Mouse (Mus musculus) ZHBTc4 (cell line): ENCODE results near the gene Terf2.
A peak's percentile ranks its signal among the peaks of the same experiment; 100 is the strongest.

Experiments used
- DNase-seq: peaks from one replicate; pipeline ENCODE4 v3.0.0-alpha.2; 2011; ENCODE audit warnings: low read depth, low spot score

The Terf2 gene

DNA sequence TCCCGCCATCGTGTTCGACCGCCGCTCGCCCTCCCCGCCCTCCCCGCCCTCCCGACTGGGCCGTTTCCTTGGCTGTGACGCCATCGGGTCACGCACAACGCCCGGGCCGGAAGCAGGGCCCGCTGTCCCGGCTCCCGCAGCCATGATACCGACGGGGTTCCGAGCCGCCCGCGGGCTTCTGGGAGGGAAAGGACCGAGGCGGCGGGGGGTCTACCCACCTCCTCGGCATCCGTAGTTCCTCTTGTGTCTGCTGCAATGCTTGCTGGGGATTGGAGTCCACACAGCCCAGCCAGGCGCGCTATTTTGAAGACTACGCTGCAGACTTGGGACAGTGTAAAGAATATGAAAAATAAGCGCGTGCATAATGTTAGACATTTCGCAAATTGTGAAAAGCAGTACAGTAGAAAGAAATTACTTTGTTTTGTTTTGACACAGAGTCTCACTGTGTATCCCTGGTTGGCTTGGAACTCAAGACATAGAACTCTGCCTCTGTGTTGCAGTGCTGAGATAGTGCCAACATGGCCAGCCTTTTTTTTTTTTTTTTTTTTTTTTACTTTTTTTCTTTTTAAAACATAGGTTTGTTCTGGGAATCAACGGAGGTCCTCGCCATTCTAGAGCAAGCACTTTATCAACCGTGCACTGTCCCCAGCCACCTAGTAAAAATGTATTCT lies at the start of gene Terf2:
Gene Terf2, minus strand, starts transcription at position 182 of the 671 bp plus-strand sequence.
- DNase-seq = peak; percentile 97

DNA sequence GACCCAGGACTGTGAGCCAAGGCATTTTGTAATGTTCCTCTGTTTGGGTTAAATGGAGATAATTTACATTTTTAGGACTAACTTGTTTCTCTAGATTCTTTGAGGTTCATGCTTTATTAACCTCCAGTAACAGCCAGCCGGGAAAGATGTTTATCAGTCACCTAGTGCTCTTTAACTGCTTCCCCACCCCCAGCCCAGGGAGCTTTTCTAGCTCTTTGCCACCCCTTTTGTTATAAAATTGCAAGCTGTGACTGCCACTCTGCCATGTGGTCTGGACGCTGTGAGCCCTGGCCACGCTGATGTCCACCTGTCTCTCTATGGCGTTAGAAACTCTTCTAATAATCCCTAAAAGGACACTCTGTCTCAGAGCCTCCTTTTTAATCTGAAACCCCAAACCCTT lies 47.2 kb upstream of the Terf2 start:
- DNase-seq = no peak

DNA sequence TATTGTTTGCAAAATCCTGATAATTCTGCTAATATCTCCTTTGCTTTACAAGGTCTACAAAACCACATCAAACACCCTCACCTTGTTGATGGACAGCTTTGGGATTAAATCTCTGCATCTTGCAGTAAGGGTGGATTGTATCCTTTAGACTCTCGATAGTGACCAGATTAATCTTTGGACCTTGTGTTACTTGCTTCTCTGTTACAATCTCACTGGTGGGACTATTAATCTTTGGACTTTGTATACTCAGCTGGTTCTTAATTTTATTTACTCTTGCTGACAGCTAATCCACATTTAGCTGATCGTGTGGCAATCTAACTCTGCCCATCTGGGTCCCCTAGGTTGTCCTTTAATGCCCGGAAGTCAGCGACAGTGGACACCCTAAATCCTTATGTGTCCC lies 46.2 kb upstream of the Terf2 start:
- no peak for DNase-seq

DNA sequence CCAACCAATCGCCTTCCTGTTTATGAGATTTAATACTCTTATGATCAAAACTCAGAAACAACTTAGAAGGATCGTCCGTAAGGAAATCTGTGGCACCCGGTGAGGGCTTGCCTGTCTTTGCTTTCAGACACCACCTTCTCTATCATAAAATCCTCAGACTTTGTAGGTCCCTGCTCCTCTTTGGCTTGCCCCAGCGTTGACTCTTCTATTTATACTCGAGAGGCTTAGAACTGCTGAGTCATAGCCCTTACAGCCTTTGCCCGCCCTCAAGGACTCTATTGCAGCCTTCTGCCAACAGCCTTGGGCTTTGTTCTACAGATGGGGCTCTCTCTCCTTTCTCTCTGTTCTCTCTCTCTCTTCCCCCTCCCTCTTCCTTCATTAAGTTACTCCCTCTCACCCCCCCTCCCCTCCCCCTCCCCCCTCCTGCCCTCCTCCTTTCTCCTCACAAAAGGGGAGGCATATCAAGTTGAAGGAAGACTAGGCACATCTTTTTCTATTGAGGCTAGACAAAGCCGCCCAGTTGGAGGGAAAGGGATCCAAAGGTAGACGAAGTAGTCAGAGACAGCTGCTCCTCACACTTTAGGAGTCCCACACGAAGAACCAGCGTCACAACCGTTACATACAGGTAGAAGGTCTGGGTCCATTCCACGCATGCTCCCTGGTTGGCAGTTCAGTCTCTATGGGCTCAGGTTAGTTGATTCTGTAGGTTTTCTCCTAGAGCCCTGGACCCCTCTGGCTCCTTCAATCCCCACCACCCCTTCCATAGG lies 43.5 kb upstream of the Terf2 start:
- peak; percentile 83 for DNase-seq

DNA sequence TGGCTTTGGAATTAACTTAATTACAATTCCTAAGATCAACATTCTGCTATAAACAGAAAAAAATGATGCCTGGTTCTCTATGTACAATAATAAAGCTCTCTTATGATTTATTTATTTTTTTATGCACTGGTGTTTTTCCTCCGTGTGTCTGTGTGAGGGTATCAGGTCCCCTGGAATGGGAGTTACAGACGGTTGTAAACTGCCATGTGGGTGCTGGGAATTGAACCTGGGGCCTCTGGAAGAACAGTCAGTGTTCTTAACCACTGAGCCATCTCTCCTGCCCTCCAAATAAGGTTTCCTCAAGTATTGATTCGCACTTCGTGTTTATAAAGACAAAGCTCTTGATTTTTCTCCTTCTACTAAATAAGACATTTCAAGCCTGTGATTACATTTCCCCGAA lies 42.0 kb upstream of the Terf2 start:
- no peak for DNase-seq

DNA sequence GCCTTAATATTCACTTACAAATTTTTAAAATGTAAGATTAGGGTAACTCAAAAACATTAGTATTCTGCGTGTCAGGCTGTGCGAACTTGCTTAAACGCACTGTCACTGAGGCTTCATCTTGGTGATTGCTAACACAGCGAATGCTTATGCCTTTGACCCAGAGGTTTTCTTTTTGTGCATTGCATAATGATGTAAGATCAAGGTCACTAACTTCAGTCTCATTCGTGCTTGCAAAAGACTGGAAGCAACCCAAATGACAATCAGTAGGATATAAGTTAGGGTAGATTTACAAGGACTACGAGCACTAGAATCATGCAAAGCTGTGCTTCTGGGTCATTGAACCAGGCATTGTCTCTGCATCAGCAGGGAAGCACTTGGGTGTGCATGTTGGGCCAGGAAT lies 41.2 kb upstream of the Terf2 start:
- no peak for DNase-seq

DNA sequence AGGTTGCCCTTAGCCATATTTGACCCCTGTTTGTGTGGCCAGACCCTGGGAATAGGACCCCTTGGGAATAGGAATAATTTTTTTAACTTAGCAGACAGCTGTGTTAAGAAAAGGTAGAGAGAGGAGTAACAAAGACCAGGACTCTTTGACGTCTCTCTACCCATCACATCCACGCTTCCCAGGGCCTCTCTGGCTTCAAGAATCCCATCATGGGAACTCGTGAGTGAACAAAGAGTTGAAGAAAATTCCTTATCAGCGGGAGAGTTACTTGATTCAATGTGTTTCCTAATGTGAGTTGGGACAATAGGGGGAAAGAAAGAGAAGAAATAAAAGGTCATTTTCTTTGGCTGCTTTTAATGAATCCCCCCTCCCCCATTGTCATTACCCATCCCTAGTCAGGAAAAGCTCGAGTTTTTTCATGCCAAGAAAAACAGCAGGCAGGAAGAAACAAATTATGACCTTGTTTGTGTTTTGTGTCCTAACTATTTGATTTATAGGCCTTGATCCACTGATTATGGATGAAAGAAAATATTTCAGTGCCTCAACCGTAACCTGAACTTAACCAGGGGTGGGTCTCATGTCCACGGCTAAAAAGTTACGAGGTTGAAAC lies 39.8 kb upstream of the Terf2 start:
- DNase-seq = no peak

DNA sequence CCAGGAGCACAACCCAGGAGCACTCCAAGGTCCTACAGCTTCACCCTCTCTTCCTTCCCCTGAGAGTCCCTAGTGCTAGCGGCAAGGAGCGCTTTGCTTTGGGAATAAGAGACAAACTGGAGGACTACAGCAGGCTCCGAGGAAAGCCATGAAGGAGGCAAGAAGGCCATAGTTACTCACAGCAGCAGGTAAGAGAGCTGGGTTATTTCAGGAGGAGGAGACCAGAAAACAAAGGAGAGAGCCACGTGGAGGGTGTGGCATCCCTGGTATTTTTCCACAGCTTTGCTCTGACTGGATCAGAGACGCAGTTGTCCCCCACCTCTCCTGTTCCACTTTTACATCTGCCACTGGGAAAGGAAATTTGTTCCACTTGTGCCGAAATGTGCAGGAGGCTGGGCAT lies 37.5 kb upstream of the Terf2 start:
- peak; percentile 80 for DNase-seq

DNA sequence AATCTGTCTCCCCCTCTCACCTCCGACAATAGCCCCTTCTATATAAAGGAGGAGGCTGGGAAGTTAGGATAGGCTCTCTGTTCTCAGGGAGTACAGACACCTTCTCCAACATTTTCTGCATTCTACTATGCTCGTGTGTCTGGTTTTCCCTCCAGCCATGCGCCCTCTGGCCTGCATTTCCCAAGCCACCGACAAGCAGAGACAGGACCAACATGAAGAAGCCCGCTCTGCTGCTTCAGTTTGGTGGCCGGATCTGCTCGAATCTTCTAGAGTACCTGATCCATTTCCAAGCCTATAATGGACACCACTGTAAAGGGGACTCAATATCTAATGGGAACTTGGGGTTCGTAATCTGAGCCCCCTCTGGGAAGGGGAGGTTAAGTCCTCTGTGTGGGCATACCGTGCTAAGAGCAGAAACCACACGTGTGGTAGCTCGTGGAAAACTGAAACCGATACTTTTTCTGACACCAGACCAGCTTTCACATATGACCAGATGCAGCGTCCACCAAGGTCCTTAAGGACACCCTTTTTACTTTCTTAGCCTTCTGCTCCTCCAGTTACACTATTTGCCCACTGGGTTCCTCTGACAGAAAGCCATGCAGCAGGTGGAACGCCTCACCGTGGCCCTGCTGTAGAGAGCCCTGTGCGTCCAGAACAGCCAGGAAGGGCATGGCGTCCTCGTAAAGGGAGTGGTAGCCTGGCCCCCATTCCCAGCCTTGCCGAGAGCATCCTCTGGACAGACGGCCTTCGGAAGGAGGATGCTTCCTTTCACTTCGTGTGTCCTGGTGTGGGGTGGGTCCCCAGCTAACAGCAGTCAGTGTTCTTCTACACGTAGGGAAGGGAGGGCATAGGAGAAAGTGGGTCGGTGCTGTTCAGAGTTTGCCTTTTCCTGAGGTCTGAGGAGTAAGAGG lies 36.5 kb upstream of the Terf2 start:
- no peak for DNase-seq

DNA sequence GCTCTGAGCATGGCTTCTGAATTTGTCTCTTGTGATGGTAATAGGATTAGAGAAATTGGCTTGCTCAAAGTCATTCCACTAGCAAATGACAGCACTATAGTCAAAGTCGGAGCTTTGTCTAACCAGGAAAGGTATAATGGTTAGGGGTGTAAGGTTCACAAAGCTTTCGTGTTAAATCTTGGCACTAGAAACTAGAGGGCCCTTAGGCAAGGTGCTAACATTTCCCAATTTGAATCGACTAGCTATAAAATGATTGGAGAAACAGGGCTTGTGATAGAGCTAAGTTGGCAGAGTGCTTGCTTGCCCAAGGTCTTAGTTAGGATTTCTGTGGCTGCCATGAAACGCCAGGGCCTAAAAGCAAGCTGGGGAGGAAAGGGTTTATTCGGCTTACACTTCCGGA lies 33.7 kb upstream of the Terf2 start:
- no peak for DNase-seq

DNA sequence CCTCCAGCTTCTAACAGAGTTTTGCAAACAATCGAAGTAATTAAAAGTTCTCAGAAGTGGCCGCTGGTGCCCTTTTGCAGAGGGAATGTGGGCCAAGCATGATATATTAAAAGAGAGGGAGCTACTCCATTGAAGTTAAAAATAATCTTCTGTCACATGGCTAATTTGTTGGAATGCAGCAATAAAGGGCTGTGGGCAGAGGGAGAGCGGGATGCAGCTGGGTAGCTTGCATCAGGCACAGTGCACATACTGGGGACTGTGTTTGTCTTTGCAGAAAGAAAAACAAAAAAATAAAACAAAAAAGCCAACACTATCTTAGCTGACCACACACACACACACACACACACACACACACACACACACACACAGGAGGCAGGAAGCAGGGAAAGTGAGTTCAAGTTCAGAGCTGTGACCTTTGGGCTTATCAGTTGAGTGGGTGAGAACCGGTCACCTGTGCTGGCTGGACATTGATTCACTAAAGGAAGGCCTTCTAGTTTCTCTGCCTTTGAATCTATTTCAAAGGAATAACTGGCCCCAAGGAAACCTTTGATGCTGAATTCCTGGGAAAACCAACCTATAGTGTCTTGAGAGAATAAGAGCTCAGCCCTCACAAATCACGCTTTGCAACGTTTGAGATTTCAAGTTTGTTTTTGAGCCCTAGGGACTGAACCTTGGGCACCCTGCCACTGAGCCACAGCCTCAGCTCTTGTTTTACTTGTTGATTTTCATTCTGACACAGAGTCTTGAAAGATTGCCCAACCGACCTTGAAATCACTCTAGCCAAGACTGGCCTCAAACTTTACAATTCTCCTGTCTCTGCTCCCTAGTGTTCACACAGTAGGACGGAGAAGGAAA lies 33.1 kb upstream of the Terf2 start:
- DNase-seq = no peak

DNA sequence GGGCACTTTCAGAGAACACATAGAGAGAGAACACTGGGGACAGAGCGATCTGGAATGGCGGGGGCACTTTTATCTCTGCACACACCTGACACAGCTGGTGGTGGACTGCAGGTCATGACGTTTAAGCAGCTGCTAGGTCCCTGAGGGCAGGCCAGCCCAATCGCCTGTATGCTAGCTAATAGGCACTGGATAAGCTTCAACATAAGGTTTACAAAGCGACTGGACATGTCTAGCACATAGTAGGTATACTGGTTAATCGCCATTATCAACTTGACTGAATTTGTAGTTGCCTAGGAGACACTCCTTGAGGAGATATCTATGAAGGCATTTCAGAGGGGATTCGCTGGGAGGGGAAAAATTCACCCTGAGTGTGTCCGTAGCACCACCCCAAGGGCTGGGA lies 28.0 kb upstream of the Terf2 start:
- no peak for DNase-seq

DNA sequence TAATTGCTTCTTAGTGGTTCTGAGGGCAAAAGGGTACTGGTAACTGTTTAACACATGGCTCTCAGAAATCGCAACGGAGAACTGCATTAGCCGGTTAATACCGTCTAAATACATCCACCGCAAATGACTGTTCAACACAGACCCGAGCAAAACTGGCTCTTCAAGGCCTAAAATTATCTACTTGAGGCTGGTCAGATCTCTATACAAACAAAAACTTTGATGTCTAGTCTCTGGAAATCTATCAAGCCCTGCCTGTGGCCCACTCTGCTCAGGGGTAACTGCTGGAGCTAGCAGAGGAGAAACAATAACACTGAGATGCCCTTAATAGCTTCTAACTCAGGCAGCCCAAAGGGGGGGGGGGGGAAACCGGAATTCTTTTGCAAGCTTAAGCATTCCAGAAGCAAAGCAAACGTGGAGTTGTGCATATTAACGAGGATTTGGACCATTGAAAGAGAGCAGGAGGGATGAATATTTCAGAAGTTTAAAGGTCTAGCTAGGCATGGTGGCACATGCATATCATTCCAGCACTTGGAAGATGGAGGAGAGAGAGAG lies 26.8 kb upstream of the Terf2 start:
- no peak for DNase-seq

DNA sequence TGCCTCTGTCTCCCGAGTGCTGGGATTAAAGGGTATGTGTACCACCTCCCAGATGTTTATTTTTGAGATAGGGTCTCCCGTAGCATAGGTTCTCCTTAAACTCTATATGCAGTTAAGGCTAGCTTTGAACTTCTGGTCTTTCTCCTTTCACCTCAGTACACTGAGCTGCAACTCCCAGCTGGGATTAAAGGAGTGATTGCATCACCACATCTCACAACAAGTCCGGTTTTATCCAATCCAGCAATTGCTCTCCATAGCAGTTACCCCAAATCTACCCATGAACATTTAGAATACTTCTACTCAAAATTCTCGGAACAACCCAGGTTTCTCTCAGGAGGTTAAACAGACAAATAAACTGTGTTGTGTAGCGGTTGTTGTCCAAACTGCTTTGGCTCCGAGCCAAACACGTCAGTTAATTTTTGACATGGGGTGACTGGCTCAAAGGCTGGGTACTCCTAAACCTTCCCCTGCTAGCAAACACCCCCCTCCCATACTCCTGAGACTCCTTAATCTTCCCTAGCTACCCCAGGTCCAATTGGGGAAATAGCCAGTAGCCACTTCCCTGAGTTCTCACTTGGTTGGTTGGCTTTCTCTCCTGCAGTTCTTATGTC lies 25.4 kb upstream of the Terf2 start:
- DNase-seq = no peak

DNA sequence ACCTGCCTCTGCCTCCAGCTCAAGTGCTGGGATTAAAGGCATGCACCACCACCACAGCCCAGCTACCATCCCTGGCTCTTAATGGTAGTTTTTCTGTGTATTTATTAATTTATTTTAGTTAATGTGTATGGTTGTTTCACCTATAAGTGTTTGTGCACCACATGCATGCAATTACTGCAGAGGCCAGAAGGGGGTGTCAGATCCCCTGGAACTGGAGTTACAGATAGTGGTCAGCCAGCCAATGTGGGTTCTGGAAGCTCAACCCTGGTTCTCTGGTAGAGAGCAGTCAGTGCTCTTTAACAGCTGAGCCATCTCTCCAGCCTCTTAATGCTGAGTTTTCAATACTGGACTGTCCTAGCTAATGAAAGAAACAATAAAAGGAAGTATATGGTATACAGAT lies 24.5 kb upstream of the Terf2 start:
- peak; percentile 79 for DNase-seq

DNA sequence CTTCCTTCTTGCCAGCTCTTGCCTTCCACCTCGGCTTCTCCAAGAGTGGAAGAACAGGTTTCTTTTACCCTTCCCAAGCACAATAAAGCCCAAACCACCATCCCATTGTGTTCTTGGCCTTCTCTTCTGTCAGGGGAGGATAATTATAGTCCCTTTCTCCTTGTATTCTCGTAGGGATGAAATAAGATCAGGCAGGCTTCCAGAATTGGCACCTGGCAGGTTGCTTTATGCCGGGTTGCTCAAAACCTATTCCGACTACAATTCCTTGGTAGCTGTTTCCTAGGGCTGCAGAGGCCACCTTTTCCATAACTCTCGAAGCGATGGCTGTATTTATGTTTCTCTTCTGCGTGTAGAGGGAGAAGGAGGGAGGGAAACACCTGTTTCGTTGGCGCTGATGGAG lies 23.1 kb upstream of the Terf2 start:
- no peak for DNase-seq

DNA sequence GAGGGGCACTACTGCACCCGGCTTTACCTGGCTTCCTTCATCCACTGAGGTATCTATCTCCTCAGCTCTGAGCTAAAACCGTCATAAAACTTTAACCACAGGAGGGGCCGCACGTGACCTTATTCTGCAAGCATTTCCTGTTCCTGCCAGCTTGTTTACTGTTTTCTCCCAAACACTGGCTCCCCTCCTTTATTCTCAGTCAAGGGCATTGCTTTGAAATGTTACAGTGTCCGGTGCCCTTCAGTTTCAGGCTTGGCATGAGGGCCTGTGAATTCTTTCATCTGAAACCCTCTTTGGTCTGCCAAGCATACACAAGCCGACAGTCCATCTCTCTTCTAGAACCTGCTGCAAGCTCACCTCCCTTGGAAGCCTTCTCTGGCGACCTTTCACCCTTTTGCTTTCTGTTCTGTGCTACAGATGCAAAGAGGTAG lies 22.5 kb upstream of the Terf2 start:
- peak; percentile 49 for DNase-seq

DNA sequence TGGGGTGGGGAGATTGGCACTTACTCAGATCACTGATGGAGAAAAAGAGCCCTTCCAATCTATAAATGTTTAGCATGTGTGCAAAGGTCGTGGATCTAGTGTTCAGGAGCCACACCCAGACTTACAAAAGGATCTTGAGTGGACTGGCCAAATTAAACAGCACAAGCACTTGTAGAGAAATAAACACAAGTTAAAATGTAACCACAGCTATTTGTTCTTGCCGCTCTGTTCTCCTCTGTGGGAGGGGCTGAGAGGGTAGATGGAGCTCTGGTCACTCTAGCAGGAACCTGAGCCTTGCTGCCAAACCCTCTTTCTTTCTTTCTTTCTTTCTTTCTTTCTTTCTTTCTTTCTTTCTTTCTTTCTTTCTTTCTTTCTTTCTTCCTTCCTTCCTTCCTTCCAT lies 20.7 kb upstream of the Terf2 start:
- no peak for DNase-seq

DNA sequence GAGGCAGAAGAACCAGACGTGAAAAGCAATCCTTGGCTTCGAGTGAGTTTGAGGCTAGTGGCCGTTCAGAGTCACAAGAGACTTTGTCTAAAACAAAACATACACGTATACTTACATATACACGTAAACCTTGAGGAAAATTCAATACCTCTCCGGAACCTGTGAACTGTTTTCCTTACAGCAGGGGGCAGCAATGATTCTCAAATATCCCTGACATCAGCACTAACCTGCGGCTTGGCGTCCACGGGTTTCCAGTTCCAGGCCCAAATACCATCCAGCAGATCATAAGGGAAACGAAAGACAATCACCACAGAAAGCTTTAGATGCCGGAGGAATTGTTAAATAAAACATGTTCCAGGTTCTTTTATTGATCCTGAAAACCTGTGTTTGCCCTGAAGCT lies 19.7 kb upstream of the Terf2 start:
- peak; percentile 90 for DNase-seq

DNA sequence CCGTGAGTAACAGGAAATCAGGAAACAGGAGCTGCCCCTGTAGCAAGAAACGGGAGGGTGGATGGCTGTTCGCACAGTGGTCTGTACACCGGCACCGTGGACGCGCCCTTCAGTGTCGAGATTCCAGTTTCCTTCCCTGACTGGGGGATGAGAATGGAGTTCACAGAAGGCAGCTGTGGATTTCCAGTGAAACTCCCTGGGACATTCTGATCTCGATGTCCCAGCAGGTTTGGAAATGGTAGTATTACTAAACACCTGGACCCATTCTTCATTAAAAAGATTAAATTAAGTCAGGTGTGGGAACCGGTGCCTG lies 18.6 kb upstream of the Terf2 start:
- DNase-seq = peak; percentile 33
